Mouse (Mus musculus) ES-CJ7 (cell line): Measurements from ENCODE around the gene Aox3.

ENCODE experiments used
- DNase-seq: peaks from one replicate; pipeline ENCODE4 v3.0.0; 2011; ENCODE audit warnings: low read depth, low spot score

Aox3 gene

DNA sequence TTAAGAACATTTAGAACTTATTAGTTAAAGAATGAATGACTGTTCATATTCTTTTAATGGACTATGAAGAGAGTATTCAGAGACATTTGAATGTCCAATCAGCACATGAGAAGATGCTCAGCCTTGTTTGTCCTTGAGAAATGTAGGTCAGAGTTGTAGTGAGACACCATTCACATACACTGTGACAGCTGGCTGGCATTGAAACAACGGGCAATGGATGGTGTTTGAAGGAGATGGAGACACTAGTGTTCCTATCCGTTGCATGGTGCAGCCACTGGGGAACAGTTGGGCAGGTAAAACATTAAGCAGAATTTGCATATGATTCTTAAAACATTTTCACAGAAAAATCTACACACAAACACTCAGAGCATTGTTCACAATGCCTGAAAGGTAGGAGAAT, 5.9 kb upstream of the Aox3 start:
- DNase-seq = no peak

DNA sequence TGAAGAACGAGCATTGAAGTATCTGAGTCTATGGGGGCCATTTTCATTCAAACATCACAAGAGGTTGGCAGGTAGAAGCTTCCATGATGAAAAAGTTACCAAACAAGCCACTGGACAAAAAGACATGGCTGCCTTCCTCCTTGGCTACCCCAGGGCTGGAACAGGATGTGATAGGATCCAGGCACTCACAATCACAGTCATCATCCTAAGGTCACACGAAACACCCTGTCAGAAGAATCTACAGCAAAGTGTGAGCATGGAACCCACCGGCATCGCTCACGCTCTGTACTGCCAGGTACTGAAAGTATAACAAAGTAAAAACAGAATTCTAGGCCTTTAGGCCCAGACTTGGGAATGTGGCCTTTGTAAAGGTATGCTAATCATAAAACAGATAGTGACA, 2.7 kb upstream of the Aox3 start:
- peak; percentile 22 for DNase-seq

GRCm38 (mm10) chr1:58111315-58111714, 1.6 kb upstream of the Aox3 start:
- peak; percentile 44 for DNase-seq

GRCm38 (mm10) chr1:58113441-58113840, 511 bp downstream of the Aox3 start:
- no peak for DNase-seq

GRCm38 (mm10) chr1:58114021-58114560, 1.2 kb downstream of the Aox3 start:
- DNase-seq = no peak

DNA sequence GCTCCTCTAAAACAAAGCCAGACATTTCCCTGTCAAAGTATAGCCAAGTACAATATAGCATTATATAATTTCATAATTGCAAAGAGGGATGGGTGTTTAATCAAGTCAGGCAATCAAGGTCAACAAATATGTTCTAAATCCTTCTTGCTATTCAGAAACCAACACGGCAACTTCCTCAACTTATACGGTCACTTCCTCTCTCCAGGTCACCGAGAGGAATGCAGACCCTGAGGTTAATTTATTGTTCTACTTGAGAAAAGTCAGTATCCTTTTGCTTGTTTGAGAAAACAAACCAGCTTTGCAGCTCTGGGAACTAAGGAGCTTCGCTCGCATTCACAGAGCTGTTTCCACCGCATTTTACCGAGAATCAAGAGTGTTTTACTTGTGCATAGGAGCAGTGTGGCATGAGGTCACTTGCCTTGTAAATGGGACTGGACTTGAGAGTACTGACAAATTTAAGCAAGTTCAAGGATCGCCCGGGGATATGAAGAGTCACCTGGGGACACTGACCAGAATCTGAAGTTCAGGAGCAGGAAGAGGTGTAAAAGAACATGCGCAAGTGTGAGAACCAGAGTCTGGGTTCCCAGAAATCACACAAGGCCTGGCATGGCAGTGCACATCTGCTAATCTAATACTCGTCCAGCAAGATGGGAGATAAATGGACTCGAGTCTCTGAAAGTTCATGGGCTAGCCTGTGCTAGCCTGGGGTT, 1.9 kb downstream of the Aox3 start:
- no peak for DNase-seq

DNA sequence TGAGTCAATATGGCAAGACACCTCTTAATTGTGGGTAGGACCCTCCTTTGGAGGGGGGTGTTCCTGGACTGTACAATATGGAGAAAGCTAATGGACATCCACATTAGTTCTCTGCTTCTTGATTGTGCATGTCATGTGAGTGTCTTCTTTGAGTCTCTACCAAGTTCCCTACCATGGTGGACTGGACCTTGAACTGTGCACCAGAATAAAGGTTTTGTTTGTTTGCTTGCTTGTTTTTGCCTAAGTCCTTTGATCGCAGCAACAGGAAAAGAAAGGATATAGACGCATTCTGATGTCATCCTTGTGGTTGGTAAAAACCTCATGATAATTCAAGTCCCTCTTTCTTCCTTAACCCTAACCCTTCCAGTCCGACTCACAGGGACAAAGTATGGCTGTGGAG, 5.3 kb downstream of the Aox3 start:
- no peak for DNase-seq

DNA sequence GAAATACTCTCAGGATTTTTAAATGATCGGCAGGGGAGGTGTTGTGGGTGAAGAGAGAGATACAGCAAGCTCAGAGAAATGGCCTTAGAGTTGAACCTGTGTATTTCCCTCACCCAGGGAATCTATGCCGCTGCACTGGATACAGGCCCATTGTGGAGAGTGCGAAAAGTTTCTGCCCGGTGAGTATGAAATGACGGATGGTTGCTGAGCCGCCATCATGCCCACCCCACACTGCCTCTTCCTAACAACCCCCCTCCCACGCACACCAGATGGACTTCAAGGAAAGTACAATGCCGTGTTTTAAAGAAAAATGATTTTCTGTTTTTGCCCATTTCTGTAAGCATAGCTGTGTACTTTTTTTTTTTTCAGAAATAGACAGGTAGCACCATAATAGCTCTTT, 12.0 kb downstream of the Aox3 start:
- no peak for DNase-seq

DNA sequence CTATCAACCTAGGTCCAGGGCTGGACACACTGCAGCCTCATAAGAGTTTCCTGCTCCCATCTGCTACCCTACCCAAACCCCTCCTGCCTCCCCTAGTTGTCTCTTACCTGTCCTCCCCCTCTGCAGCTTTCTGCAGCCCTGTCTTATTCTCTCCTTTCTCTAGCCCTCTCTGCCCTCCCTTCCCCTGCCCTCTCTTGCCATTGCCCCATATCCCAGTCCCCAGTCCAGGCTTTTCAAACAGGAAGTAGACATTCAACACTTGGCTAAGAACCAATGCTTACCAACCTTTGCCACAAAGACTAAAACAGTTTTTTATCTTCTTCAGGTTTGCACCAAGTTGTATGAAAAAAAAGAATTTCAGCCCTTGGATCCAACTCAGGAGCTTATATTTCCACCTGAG, 25.0 kb downstream of the Aox3 start:
- no peak for DNase-seq

- DNase-seq = peak; percentile 60
These were observed 26.1 kb downstream of the Aox3 start for GRCm38 (mm10) chr1:58138986-58139385.

GRCm38 (mm10) chr1:58140607-58141006, 27.7 kb downstream of the Aox3 start:
- DNase-seq = peak; percentile 50

DNA sequence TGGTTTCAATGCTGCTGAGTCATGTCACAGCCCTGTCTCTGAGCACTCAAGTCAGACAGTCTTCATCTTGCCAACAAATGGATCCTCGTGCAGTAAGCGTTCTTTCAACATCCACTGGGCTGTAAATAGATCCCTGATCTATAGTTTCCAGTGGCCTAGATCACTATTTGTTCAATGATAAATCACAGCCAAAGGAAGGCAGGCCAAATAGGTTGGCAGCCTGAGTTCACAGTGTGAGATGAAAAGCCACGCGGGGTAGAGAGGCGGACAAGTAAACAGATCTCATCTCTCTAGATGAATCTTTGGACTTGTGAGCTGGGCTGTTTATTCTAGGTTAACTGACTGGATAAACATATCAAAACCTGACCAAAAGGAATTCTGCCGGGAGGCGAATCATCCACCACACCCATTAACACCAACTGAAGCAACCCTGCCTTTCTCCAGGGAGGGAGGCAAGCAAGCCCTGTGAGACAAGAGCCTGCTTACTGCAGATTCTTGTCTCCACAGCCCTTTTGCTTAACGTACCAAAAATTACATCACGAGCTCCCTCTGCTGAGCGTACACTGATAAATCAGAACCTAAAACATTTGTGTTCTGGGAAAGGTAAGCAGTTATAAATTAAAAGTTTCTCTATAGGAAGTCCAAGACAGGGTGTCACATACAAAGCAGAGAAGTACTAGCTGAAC, 31.6 kb downstream of the Aox3 start:
- peak; percentile 65 for DNase-seq

GRCm38 (mm10) chr1:58146026-58146425, 33.1 kb downstream of the Aox3 start:
- DNase-seq = no peak

GRCm38 (mm10) chr1:58147776-58148175, 34.8 kb downstream of the Aox3 start:
- no peak for DNase-seq

DNA sequence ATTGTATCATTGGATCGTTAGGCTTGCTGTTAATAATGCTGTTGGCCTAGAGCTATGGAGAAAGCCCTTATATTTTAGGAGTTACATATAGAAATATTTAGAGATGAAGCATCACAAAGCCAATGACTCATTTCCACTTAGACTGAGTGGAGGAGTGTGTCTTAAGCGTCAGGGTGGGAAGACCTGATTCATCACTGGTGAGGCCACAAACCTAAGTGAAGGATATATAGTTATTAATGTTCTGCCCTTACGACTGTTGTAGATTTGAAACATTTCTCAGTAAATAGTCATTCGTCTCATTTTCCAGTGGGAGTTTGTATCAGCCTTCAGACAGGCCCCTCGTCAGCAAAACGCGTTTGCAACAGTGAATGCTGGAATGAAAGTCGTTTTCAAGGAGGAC, 39.3 kb downstream of the Aox3 start:
- no peak for DNase-seq

DNA sequence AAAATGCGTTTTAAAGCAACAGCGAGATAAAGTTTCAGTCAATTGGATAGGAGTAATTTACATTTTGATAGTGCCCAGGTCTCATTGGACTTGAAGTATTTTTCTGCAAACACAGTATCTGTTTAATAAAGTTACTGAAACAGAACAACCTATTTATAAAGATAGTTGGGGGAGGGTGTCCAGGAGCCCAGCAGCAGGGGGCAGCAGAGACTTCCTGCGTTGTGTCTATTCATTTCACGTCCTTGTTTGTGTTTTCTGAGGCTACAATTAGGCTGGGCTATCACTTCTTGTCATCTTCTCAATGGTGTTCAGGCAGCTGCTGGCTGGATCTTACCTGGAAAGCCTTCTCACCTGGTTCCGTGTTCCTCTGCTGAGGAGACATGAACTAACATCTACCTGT, 43.8 kb downstream of the Aox3 start:
- peak; percentile 50 for DNase-seq

GRCm38 (mm10) chr1:58169893-58170292, 57.0 kb downstream of the Aox3 start:
- no peak for DNase-seq

- DNase-seq = peak; percentile 49
These were observed 75.7 kb downstream of the Aox3 start for GRCm38 (mm10) chr1:58188514-58189175.

DNA sequence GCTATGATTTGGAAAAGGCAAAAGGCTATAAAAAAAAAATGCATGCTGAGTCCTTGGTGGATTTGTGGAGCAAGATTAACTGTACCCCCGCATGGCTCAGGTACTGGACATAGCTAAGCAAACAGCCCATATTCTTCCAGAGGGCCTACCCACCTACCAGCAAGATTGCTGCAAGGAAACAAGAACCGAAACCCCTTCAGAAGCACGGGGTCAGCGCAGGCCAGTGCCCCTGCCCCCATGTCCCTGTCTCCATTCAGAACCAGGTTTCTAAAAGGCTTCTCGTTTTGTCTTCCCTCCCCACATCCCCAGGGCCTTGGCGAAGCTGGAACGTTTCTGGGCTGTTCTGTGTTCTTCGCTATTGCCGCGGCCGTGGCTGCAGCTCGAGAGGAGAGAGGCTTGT, 81.4 kb downstream of the Aox3 start:
- no peak for DNase-seq

GRCm38 (mm10) chr1:58194988-58195387, 82.1 kb downstream of the Aox3 start:
- DNase-seq = no peak

DNA sequence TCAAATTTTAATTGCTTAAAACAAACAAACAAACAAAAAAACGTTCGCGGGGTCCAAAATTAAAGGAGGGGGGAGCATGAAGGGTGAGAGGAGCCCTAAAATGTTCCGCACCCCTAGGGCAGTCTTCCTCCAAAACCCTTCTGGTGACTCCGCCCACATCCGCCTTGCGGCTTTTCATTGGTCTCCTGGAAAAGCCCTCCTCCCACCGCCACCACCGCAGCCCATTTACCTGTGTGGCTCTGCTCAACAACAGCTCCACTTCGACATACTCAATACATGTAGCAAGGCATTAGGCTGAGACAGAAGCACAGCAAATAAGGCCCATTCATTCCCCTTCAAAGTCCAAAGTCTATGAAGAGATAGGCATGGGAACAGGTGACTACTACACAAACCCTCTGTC, 82.6 kb downstream of the Aox3 start:
- peak; percentile 14 for DNase-seq

DNA sequence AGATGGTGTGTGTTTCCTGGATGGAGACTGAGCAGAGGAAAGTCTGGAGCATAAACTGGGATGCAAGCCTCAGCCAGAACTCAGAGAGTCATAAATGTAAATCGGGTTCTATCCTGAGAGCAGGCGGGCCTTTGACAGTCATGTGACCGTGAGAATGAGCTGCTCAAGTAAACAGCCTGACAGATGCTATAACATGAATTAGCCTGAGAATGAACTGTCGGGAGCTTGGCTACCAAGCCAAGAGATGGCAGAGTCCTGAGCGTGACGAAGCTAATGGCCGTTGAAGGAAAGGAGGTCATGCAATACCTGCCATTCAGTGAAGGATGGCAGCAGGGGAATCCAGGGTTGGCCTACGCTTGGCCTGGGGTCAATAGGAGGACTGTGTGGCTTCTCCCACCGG, 84.1 kb downstream of the Aox3 start:
- DNase-seq = no peak

DNA sequence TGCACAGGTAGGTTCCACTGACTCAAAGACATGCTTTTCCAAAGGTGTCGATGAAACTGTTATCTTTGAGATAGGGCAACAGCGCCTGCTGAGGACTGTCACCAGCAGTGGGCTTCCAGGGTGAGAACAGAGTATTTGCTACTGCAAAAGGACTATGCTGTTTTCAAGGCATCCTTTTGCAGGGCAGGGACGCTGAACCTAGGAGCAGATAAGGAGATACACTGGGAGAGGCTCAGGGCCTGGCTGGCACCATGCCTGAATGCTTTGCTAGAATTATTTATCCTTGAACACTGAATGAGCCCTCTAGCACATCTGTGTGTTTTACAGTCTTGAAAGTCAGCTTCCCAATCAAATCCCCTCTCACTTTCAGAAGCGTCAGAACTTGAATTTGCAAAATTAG, 85.5 kb downstream of the Aox3 start:
- no peak for DNase-seq
